Mouse (Mus musculus) left cerebral cortex, adult 2 months (tissue): Measurements from ENCODE around the gene Mlh1. TPM values are rescaled to one million over a fixed set of nuclear protein-coding genes. Genes with fewer than 3 reads are reported as not detected.

Experiments used
- DNase-seq, 2 experiments: peaks; one replicate each; pipeline ENCODE4 v3.0.0; 2021 to 2022; ENCODE audit warnings: low spot score in 2 of 2, mixed read lengths in 1 of 2; ENCODE audit errors: extremely low spot score in 1 of 2
- H3K27ac ChIP-seq: fragments of 200-600 bp; 2 replicates; pipeline ENCODE4 v1.8.1; 2022
- H3K4me3 ChIP-seq: fragments of 200-600 bp; 2 replicates; pipeline ENCODE4 v1.8.1; 2022
- CTCF ChIP-seq: fragments of 200-600 bp; IDR thresholded peaks from 2 replicates; pipeline ENCODE4 v1.8.1; 2022; ENCODE audit warnings: antibody characterized with exemption, mild to moderate bottlenecking, moderate library complexity
- intact Hi-C: fragments of 180-260 bp; cut with DNase I; formaldehyde crosslinking; loops from one replicate; pipeline ENCODE4 v1.15.1; 2025
- total RNA-seq, 2 experiments: library from RNA; stranded (reverse); gene quantifications; 2 replicates each; pipeline ENCODE4 v1.2.3; 2021

The Mlh1 gene
- total RNA-seq, 2 experiments from 2014 or later, result 12.3 to 18.1 TPM

DNA sequence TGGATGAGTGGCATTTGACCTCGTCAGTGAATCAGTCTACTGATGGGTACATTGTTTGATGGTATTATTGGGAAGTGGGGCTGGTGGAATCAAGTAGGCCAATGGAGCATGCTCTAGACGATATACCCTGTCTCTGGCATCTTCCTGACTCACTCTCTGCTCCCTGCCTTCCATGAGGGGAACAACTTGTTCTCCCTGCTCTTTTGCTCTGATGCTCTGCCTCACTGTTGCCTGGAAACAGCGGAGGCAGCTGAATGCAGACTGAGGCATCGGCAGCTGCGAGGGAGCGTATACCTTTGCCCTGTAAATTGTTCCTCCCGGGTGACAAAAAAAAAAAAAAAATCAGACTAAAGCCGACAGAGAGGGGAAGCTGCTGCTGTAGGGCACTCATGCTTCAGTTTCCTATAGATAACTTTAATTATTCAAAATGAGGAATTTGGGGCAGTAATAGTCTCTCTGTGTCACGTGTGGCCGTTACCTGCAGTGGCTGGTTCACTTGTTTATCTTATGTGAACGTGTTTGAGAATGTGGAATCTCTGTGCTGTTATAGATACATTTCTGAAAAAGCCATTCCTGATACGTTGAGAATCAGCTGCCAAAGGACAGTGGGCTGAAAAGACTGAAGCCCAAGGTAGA lies 30.7 kb upstream of the Mlh1 start:
- H3K27ac ChIP-seq, result peak overlapping the region; percentile 24; the same call in 1 of the 2 replicates
- peak in 1 of 2 experiments; percentile 48 for DNase-seq
- no peak for TF ChIP-seq CTCF

DNA sequence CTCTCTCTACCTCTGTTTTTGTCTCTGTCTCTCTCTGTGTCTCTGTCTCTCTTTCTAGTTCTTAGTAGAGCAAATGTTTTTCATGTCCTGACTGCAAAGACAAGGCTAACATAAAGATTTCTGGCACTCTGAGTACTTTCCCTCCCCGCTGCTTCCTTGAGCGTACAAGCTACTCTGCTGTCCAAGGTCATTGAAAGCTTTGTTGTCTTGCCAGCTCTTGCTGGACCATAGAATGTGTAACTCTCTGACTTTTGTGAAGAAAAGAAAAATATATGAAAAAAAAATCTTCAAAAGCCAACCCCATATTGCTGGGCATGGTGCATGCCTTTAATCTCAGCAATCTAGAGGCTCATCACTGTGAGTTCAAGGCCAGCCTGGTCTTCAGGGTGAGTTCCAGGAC lies 27.0 kb upstream of the Mlh1 start:
- no peak overlapping the region for H3K27ac ChIP-seq
- DNase-seq, result no peak
- no peak overlapping the region for H3K4me3 ChIP-seq
- TF ChIP-seq CTCF, result no peak
- intact Hi-C loops, result no loop called here

More for the DNA sequence above, 30.7 kb upstream of the Mlh1 start:
- intact Hi-C loops, result loop anchor here (1.0 kb wide), 1 partner anchor 12 kb away; no protein-coding TSS in a partner anchor
- no peak overlapping the region for H3K4me3 ChIP-seq

GRCm38 (mm10) chr9:111296433-111296832 lies 24.8 kb upstream of the Mlh1 start:
- TF ChIP-seq CTCF, result no peak
- no peak overlapping the region for H3K27ac ChIP-seq
- no peak for DNase-seq
- no peak overlapping the region for H3K4me3 ChIP-seq
- intact Hi-C loops, result no loop called here

DNA sequence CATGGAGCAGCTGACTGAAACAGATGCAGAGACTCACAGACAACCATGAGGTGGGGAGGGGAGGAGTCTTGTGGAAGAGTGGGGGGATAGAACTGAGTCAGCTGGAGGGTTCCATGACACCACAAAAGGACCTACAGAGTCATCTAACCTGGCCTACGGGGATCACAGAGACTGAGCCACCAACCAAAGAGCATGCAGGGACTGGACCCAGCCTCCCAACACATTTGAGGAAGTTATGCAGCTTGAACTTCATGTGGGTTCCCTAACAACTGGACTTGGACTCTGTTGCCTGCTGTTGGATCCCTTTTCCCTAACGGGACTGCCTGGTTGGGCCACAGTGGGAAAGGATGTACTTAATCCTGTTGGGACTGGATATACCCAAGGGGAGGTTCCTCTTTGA lies 23.7 kb upstream of the Mlh1 start:
- no peak overlapping the region for H3K4me3 ChIP-seq
- no peak for TF ChIP-seq CTCF
- DNase-seq, result no peak
- no peak overlapping the region for H3K27ac ChIP-seq
- intact Hi-C loops, result no loop called here

- no peak overlapping the region for H3K4me3 ChIP-seq
- H3K27ac ChIP-seq, result no peak overlapping the region
- intact Hi-C loops, result no loop called here
- no peak for TF ChIP-seq CTCF
- no peak for DNase-seq
These were observed 23.3 kb upstream of the Mlh1 start for GRCm38 (mm10) chr9:111294911-111295310.

- no peak for DNase-seq
- intact Hi-C loops, result no loop called here
- Histone ChIP-seq H3K27ac (no peak overlapping the region), H3K4me3 (no peak overlapping the region)
- no peak for TF ChIP-seq CTCF
These were observed 21.6 kb upstream of the Mlh1 start for GRCm38 (mm10) chr9:111293234-111293633.

- intact Hi-C loops, result loop anchor here (1.0 to 2.0 kb wide), 3 partner anchors 12 to 188 kb away; no protein-coding TSS in a partner anchor
- no peak for DNase-seq
- no peak for TF ChIP-seq CTCF
- H3K27ac ChIP-seq, result no peak overlapping the region
- no peak overlapping the region for H3K4me3 ChIP-seq
These were observed 19.0 kb upstream of the Mlh1 start for GRCm38 (mm10) chr9:111290539-111291100.

- peak; percentile 100 for TF ChIP-seq CTCF
- peak; percentile 91 to 98 for DNase-seq
- H3K4me3 ChIP-seq, result no peak overlapping the region
- no peak overlapping the region for H3K27ac ChIP-seq
- intact Hi-C loops, result loop anchor here (1.0 to 2.0 kb wide), 3 partner anchors 12 to 189 kb away; no protein-coding TSS in a partner anchor
These were observed 18.3 kb upstream of the Mlh1 start for GRCm38 (mm10) chr9:111289832-111290339.

- DNase-seq, result no peak
- Histone ChIP-seq H3K27ac (no peak overlapping the region), H3K4me3 (no peak overlapping the region)
- no peak for TF ChIP-seq CTCF
- intact Hi-C loops, result no loop called here
These were observed 17.8 kb upstream of the Mlh1 start for GRCm38 (mm10) chr9:111289294-111289831.

GRCm38 (mm10) chr9:111287956-111288355 lies 16.4 kb upstream of the Mlh1 start:
- Histone ChIP-seq H3K4me3 (no peak overlapping the region), H3K27ac (no peak overlapping the region)
- no peak for DNase-seq
- intact Hi-C loops, result no loop called here
- no peak for TF ChIP-seq CTCF

- Histone ChIP-seq H3K4me3 (no peak overlapping the region), H3K27ac (no peak overlapping the region)
- peak; percentile 4; the same call in 1 of the 2 replicates for TF ChIP-seq CTCF
- intact Hi-C loops, result no loop called here
- no peak for DNase-seq
These were observed 14.9 kb upstream of the Mlh1 start for GRCm38 (mm10) chr9:111286468-111286867.

DNA sequence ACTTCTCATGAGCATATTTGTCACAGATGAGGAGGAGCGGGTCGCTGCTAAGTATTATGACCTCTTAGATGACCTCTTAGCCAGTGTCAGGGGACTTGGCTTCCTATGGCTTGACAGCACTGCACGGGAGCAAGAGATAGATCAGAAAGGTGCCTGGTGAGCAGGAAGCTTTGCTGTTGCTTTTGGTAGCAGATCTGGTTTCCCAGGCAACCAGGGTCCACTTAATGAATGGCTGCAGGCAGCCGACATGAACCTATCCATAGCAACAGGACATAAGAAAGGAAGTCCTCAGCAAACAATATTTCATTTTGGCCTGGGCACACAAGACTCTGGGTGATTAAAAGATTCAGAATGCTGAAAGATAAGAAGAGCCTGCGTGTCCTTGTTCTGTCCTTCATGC lies 14.1 kb upstream of the Mlh1 start:
- intact Hi-C loops, result no loop called here
- DNase-seq, result no peak
- Histone ChIP-seq H3K4me3 (no peak overlapping the region), H3K27ac (no peak overlapping the region)
- no peak for TF ChIP-seq CTCF
